In the genomic region with DNA sequence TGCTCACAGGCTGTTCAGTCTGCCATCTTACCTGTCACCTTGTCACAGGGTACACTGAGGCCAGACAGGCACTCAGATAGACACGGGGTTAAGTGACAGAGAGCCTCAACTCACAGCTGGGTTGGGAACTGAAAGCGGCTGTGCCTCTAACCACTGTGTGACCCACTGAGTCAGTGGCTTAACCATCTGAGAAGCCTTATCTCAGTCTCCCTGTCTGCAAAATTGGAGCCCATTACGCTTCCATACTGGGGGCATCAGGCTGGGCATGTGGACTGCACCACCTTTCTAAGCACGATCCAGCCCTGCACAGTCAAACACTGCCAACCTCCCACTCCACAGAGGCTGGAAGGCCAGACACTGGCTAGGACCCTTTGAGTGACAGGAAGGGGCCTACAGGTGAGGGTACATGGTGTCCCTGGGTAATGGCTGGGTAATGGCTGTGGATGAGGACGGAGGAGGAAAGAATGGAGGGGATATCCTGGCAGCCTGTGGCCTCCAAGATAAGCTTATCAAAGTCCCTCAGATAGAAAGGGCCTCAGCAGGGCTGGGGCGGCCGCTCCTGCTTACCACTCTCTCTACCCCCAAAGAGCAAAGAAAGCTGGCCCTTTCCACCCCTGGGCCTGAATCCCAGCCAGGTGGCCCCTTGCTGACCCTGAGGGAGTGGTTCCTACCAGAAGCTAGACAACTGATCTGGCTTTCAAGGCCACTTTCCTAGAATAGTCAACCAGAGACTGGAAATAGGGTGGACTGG, we compare ENCODE assay signal across 8 mouse cellular contexts. TPM values are rescaled to one million over a fixed set of nuclear protein-coding genes. Genes with fewer than 3 reads are reported as not detected.
DNase-seq lines count a peak whose midpoint lies in the region; ATAC-seq lines count a peak whose summit lies in the region.

No protein-coding gene starts in this region.

- H3K27me3 ChIP-seq in hindbrain, embryonic 10.5 days (ENCODE audit: insufficient read depth, poor library complexity, severe bottlenecking), result peaks cover 31% of the 10 kb centered on the region
- no peaks in the 10 kb centered on the region for H3K27me3 ChIP-seq in hindbrain, embryonic 16.5 days (replicated peaks; ENCODE audit: control insufficient read depth, insufficient read depth, low read length)

- no peak for DNase-seq in hindbrain, embryonic 10.5 days (ENCODE audit: low spot score)
- peak; percentile 97 for DNase-seq in c-Kit-positive CD71-positive TER-119-positive erythroid progenitor cells, embryonic 14.5 days (ENCODE audit: low spot score)
- DNase-seq in heart, postnatal 4 days, result peak; percentile 78
- DNase-seq in lung, postnatal 4 days, result peak; percentile 42 to 66
- DNase-seq in cerebellum, adult 9-11 months, result no peak
- no peak for DNase-seq in neural tube, embryonic 10.5 days (ENCODE audit: extremely low spot score, low spot score)
- no peak for DNase-seq in urinary bladder, adult 18-20 months (ENCODE audit: low spot score in 2 of 2)

- H3K27ac ChIP-seq in hindbrain, embryonic 10.5 days, result peak overlapping the region; percentile 66; the same call in 1 of the 2 replicates
- H3K27ac ChIP-seq in hindbrain, embryonic 16.5 days (ENCODE audit: low read depth, low read length), result no peak overlapping the region

- no peak for ATAC-seq in hindbrain, embryonic 16.5 days

- H3K9me3 ChIP-seq in hindbrain, embryonic 10.5 days, result no peaks in the 10 kb centered on the region
- H3K9me3 ChIP-seq in hindbrain, embryonic 16.5 days (ENCODE audit: control insufficient read depth, low read length), result no peaks in the 10 kb centered on the region

- H3K9ac ChIP-seq in hindbrain, embryonic 16.5 days (ENCODE audit: low read depth, low read length), result no peak overlapping the region

- H3K4me2 ChIP-seq in hindbrain, embryonic 16.5 days (ENCODE audit: low read length), result no peak overlapping the region

- H3K4me1 ChIP-seq in hindbrain, embryonic 10.5 days (replicated peaks), result peaks cover 60% of the 10 kb centered on the region
- H3K4me1 ChIP-seq in hindbrain, embryonic 16.5 days (ENCODE audit: control insufficient read depth, insufficient read depth, low read depth, low read length), result peaks cover 14% of the 10 kb centered on the region

- H3K4me3 ChIP-seq in hindbrain, embryonic 10.5 days, result no peak overlapping the region
- no peak overlapping the region for H3K4me3 ChIP-seq in hindbrain, embryonic 16.5 days (ENCODE audit: low read length)

- WGBS in hindbrain, embryonic 10.5 days, result 88% methylated on average over 7 of the region's 7 CpGs
- WGBS in hindbrain, embryonic 16.5 days, result 86% methylated on average over 7 of the region's 7 CpGs

- no peaks in the 10 kb centered on the region for H3K36me3 ChIP-seq in hindbrain, embryonic 10.5 days
- H3K36me3 ChIP-seq in hindbrain, embryonic 16.5 days (ENCODE audit: control insufficient read depth, insufficient read depth, low read length), result no peaks in the 10 kb centered on the region

RNA-seq across cellular contexts. Expression of gene Tgm2, which starts 4.4 kb away (rescaled TPM):
- 7.5 and 10.2 TPM in 2 replicates for polyA plus RNA-seq in hindbrain, embryonic 10.5 days (2016; fragmentation: Nextera tagmentation; extraction: Ambion mirVana)
- polyA plus RNA-seq in hindbrain, embryonic 16.5 days (2015; fragmentation: Nextera tagmentation; extraction: Ambion mirVana), result 7.9 and 11.4 TPM in 2 replicates
- total RNA-seq in heart, postnatal 4 days (2021), result 100 to 1,000 TPM; 254 to 273 TPM

Comparison
In these comparisons a context has a peak if more than half of its experiments do, and no peak if none do; other contexts are left out.
1. DNase-seq: peak in c-Kit-positive CD71-positive TER-119-positive erythroid progenitor cells, embryonic 14.5 days (single experiment), heart, postnatal 4 days (single experiment) and lung, postnatal 4 days (2 of 2); none in hindbrain, embryonic 10.5 days (single experiment), cerebellum, adult 9-11 months (single experiment), neural tube, embryonic 10.5 days (single experiment) and urinary bladder, adult 18-20 months (0 of 2).